Mouse (Mus musculus): ENCODE results near the gene Mrpl37. TPM values are rescaled to one million over a fixed set of nuclear protein-coding genes. Genes with fewer than 3 reads are reported as not detected.

The Mrpl37 gene
- polyA plus RNA-seq, 1 experiment from 2014 or later = 99.2 TPM

DNA sequence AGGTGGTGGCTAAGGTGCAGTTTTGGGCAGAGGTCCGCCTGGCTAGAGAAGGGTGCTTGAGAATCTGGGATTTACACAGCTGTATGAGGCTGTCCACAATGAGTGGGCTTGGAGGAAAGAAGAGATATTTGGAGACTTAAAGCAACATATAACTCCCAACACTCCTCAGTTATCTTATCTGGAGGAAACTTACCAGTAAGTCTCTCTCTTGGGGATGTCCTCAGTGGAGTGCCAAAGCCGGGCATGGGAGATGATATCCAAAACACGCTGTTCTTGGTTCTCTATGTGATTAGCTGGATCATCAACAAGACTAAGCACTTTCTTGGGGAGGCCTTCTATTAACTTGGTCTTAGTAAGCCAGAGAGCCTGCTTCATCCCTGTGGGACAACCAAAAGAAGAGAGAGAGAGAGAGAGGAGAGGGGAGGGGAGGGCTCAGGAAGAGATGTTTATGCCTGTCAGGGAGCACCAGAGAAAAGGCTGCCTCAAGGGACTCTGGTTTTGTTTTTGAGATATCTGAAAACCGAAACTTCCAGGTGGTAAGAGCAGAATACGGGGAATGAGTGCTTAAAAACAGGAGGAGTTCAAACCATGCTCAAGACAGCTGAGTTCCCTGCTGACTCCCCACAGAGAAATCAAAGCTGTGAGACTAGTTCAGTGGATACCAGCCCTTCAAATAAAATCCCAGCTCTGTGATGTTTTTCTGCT, 2.1 kb downstream of the Mrpl37 start:
- ATAC-seq (ENCODE audit: insufficient number of reproducible peaks, insufficient read depth, low FRiP score, low TSS enrichment, low read depth) = no peak

GRCm38 (mm10) chr4:107063214-107063613, 3.5 kb downstream of the Mrpl37 start:
- H3K36me3 ChIP-seq = peaks cover 67% of the 10 kb centered on the region
- no peak for ATAC-seq (ENCODE audit: insufficient number of reproducible peaks, insufficient read depth, low FRiP score, low TSS enrichment, low read depth)
- no peaks in the 10 kb centered on the region for H3K9me3 ChIP-seq
- H3K4me2 ChIP-seq = no peak overlapping the region
- H3K9ac ChIP-seq = no peak overlapping the region
- peaks cover 18% of the 10 kb centered on the region for H3K4me1 ChIP-seq
- 88% methylated on average over 3 of the region's 3 CpGs for WGBS
- H3K27ac ChIP-seq = no peak overlapping the region
- no peaks in the 10 kb centered on the region for H3K27me3 ChIP-seq
- no peak overlapping the region for H3K4me3 ChIP-seq

More for the DNA sequence above, 2.1 kb downstream of the Mrpl37 start:
- H3K4me3 ChIP-seq = no peak overlapping the region
- 85% methylated on average over 5 of the region's 5 CpGs for WGBS
- no peak overlapping the region for H3K9ac ChIP-seq
- H3K27ac ChIP-seq = no peak overlapping the region
- peaks cover 54% of the 10 kb centered on the region for H3K36me3 ChIP-seq
- no peak overlapping the region for H3K4me2 ChIP-seq
- H3K9me3 ChIP-seq = no peaks in the 10 kb centered on the region
- H3K27me3 ChIP-seq = no peaks in the 10 kb centered on the region
- peaks cover 18% of the 10 kb centered on the region for H3K4me1 ChIP-seq

DNA sequence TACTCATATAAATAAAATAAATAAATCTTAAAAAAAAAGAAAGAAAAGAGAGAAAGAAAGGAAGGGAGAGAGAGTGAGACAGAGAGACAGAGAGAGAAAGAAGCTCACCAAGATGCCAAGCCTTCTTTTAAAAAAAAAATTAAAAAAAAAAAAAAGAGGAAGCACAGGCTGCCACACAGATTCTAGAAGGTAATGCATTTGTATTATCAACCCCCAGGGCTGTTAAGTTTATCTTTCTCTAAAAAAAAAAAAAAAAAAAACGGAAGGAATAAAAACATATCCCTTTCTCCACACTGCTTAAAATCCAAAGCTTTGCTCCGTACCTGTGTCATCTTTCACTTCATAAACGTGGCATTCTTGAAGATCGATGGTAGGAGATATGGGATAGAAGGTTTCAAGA, 5.1 kb downstream of the Mrpl37 start:
- H3K27ac ChIP-seq = no peak overlapping the region
- H3K36me3 ChIP-seq = peaks cover 84% of the 10 kb centered on the region
- H3K4me3 ChIP-seq = no peak overlapping the region
- H3K9me3 ChIP-seq = no peaks in the 10 kb centered on the region
- 92% methylated on average over 4 of the region's 4 CpGs for WGBS
- peaks cover 9% of the 10 kb centered on the region for H3K4me1 ChIP-seq
- H3K27me3 ChIP-seq = no peaks in the 10 kb centered on the region
- no peak for ATAC-seq (ENCODE audit: insufficient number of reproducible peaks, insufficient read depth, low FRiP score, low TSS enrichment, low read depth)
- no peak overlapping the region for H3K4me2 ChIP-seq
- H3K9ac ChIP-seq = no peak overlapping the region

- H3K4me1 ChIP-seq = no peaks in the 10 kb centered on the region
- no peak overlapping the region for H3K4me3 ChIP-seq
- no peak overlapping the region for H3K9ac ChIP-seq
- 82% methylated on average over 6 of the region's 6 CpGs for WGBS
- ATAC-seq (ENCODE audit: insufficient number of reproducible peaks, insufficient read depth, low FRiP score, low TSS enrichment, low read depth) = no peak
- H3K27ac ChIP-seq = no peak overlapping the region
- H3K9me3 ChIP-seq = no peaks in the 10 kb centered on the region
- no peak overlapping the region for H3K4me2 ChIP-seq
- H3K36me3 ChIP-seq = peaks cover 82% of the 10 kb centered on the region
- H3K27me3 ChIP-seq = no peaks in the 10 kb centered on the region
These were observed 7.9 kb downstream of the Mrpl37 start for GRCm38 (mm10) chr4:107058781-107059180.

- Histone ChIP-seq H3K9ac (no peak overlapping the region), H3K27ac (no peak overlapping the region), H3K4me1 (no peaks in the 10 kb centered on the region), H3K27me3 (no peaks in the 10 kb centered on the region), H3K36me3 (peaks cover 77% of the 10 kb centered on the region), H3K9me3 (no peaks in the 10 kb centered on the region), H3K4me2 (no peak overlapping the region), H3K4me3 (no peak overlapping the region)
- 89% methylated on average over 5 of the region's 5 CpGs for WGBS
- ATAC-seq (ENCODE audit: insufficient number of reproducible peaks, insufficient read depth, low FRiP score, low TSS enrichment, low read depth) = no peak
These were observed 8.3 kb downstream of the Mrpl37 start for GRCm38 (mm10) chr4:107058346-107058745.

GRCm38 (mm10) chr4:107056088-107056487, 10.6 kb downstream of the Mrpl37 start:
- ATAC-seq (ENCODE audit: insufficient number of reproducible peaks, insufficient read depth, low FRiP score, low TSS enrichment, low read depth) = no peak
- Histone ChIP-seq H3K27ac (no peak overlapping the region), H3K4me1 (no peaks in the 10 kb centered on the region), H3K27me3 (no peaks in the 10 kb centered on the region), H3K4me2 (no peak overlapping the region), H3K36me3 (peaks cover 56% of the 10 kb centered on the region), H3K9ac (no peak overlapping the region), H3K9me3 (no peaks in the 10 kb centered on the region), H3K4me3 (no peak overlapping the region)
- 82% methylated on average over 3 of the region's 3 CpGs for WGBS

DNA sequence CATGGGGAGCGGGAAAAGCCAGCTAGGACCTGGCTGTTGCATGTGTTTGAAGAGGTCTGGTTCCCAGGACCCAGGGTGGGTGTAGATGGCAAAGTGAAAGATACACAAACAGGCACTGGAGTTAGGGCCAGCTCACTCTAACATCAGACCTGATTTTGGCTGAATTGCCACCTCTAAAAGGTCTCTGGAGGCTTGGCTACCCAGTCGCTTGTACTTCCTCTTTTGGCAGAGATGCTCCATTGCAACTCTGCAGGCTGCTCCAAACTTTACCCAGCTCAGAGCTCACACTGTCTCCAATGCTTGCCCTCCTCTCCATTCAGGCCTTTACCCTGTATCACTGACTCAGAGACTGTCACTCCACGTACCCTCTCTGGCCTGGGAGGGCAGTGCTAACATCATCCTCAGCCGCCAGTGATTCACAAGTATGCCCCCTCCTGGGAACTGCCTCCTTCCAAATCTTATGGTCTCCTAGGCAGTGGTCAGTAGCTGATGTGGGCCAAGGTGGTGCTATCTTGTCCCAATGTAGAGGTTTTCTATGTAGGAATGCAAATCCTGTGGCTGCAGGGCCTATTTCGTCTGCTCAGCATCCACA, 13.6 kb downstream of the Mrpl37 start:
- no peak overlapping the region; the same call in 1 of the 2 replicates for H3K27ac ChIP-seq
- H3K36me3 ChIP-seq = peaks cover 40% of the 10 kb centered on the region
- H3K9me3 ChIP-seq = no peaks in the 10 kb centered on the region
- no peak overlapping the region for H3K4me3 ChIP-seq
- H3K27me3 ChIP-seq = no peaks in the 10 kb centered on the region
- H3K4me2 ChIP-seq = no peak overlapping the region
- H3K4me1 ChIP-seq = no peaks in the 10 kb centered on the region
- no peak overlapping the region for H3K9ac ChIP-seq
- 40% methylated on average over 5 of the region's 5 CpGs for WGBS
- ATAC-seq (ENCODE audit: insufficient number of reproducible peaks, insufficient read depth, low FRiP score, low TSS enrichment, low read depth) = no peak

DNA sequence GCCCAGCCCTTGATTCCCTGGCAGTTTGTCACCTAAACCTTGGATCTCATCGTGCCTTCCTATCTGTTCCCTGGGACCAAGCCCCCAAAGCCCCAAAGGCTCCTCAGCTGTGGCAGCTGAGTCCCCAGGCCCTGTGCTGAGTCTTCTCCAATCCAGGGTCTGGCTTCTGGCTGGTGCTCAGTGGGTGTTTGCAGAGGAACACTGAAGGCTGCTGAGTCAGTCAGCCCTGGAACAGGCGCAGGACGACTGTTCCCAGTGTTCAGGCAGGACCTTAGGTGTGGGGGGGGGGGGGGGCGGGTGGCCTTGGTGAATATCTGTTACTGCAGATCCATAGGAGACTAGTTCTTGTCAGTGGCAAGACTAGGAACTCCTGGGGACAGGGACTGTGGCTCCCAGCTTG, 14.8 kb downstream of the Mrpl37 start:
- Histone ChIP-seq H3K4me1 (no peaks in the 10 kb centered on the region), H3K36me3 (peaks cover 40% of the 10 kb centered on the region), H3K9me3 (no peaks in the 10 kb centered on the region), H3K27me3 (no peaks in the 10 kb centered on the region), H3K4me3 (no peak overlapping the region), H3K4me2 (no peak overlapping the region), H3K27ac (no peak overlapping the region; the same call in 1 of the 2 replicates), H3K9ac (no peak overlapping the region)
- no peak for ATAC-seq (ENCODE audit: insufficient number of reproducible peaks, insufficient read depth, low FRiP score, low TSS enrichment, low read depth)
- WGBS = 54% methylated on average over 4 of the region's 4 CpGs

GRCm38 (mm10) chr4:107048568-107049162, 18.0 kb downstream of the Mrpl37 start:
- Histone ChIP-seq H3K36me3 (peaks cover 57% of the 10 kb centered on the region), H3K9me3 (no peaks in the 10 kb centered on the region), H3K4me1 (no peaks in the 10 kb centered on the region), H3K9ac (no peak overlapping the region), H3K27me3 (no peaks in the 10 kb centered on the region), H3K27ac (no peak overlapping the region), H3K4me2 (no peak overlapping the region), H3K4me3 (no peak overlapping the region)
- no peak for ATAC-seq (ENCODE audit: insufficient number of reproducible peaks, insufficient read depth, low FRiP score, low TSS enrichment, low read depth)
- 91% methylated on average over 11 of the region's 11 CpGs for WGBS

GRCm38 (mm10) chr4:107047806-107048205, 18.9 kb downstream of the Mrpl37 start:
- no peak for ATAC-seq (ENCODE audit: insufficient number of reproducible peaks, insufficient read depth, low FRiP score, low TSS enrichment, low read depth)
- no peak overlapping the region for H3K4me2 ChIP-seq
- H3K4me3 ChIP-seq = no peak overlapping the region
- 87% methylated on average over 5 of the region's 5 CpGs for WGBS
- H3K27ac ChIP-seq = no peak overlapping the region
- H3K36me3 ChIP-seq = peaks cover 62% of the 10 kb centered on the region
- no peaks in the 10 kb centered on the region for H3K27me3 ChIP-seq
- H3K9ac ChIP-seq = no peak overlapping the region
- no peaks in the 10 kb centered on the region for H3K9me3 ChIP-seq
- no peaks in the 10 kb centered on the region for H3K4me1 ChIP-seq

DNA sequence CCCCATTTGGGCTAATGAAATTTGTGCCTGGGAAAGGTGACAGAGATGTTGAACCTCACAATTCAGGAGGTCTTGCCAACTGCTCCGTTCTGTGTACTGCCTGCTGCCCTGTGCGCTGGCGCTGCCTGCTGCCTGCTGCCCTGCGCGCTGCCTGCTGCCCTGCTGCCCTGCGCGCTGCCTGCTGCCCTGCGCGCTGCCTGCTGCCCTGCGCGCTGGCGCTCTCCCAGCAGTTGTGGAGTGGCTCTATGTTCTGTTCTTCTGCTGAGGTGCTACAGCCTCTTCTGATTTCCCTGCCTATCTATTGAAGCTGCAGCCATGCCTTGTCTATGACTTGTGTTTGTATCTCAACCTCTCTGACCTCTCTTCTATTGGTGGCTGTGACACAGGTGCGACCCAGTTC, 21.5 kb downstream of the Mrpl37 start:
- no peak for ATAC-seq (ENCODE audit: insufficient number of reproducible peaks, insufficient read depth, low FRiP score, low TSS enrichment, low read depth)
- H3K27ac ChIP-seq = no peak overlapping the region
- H3K4me2 ChIP-seq = no peak overlapping the region
- H3K9ac ChIP-seq = no peak overlapping the region
- H3K36me3 ChIP-seq = peaks cover 89% of the 10 kb centered on the region
- no peaks in the 10 kb centered on the region for H3K9me3 ChIP-seq
- no peak overlapping the region for H3K4me3 ChIP-seq
- H3K4me1 ChIP-seq = no peaks in the 10 kb centered on the region
- no peaks in the 10 kb centered on the region for H3K27me3 ChIP-seq
- WGBS = 97% methylated on average over 13 of the region's 13 CpGs

- H3K27ac ChIP-seq = no peak overlapping the region
- peaks cover 96% of the 10 kb centered on the region for H3K36me3 ChIP-seq
- no peak overlapping the region for H3K4me3 ChIP-seq
- no peak overlapping the region for H3K4me2 ChIP-seq
- no peaks in the 10 kb centered on the region for H3K4me1 ChIP-seq
- ATAC-seq (ENCODE audit: insufficient number of reproducible peaks, insufficient read depth, low FRiP score, low TSS enrichment, low read depth) = no peak
- no peaks in the 10 kb centered on the region for H3K27me3 ChIP-seq
- no peak overlapping the region for H3K9ac ChIP-seq
- no peaks in the 10 kb centered on the region for H3K9me3 ChIP-seq
- WGBS = 89% methylated on average over 6 of the region's 6 CpGs
These were observed 24.4 kb downstream of the Mrpl37 start for GRCm38 (mm10) chr4:107042304-107042703.
